Mouse (Mus musculus) brain, embryonic 14.5 days (tissue): ENCODE measurements around the gene Ablim1.

ENCODE experiments used
- CTCF ChIP-seq: fragments of 200-500 bp; IDR thresholded peaks from 2 replicates; pipeline ENCODE4 v1.5.1; 2012; ENCODE audit warnings: inconsistent platforms, mild to moderate bottlenecking, moderate library complexity, borderline replicate concordance; ENCODE audit not compliant: insufficient read depth, insufficient read length; ENCODE audit errors: extremely low read depth
- POLR2A ChIP-seq: fragments of 200-500 bp; IDR thresholded peaks from 2 replicates; pipeline ENCODE4 v1.6.1; 2012; ENCODE audit warnings: mild to moderate bottlenecking, inconsistent platforms, borderline replicate concordance; ENCODE audit not compliant: poor library complexity, insufficient read depth, insufficient read length, severe bottlenecking; ENCODE audit errors: extremely low read depth

DNA sequence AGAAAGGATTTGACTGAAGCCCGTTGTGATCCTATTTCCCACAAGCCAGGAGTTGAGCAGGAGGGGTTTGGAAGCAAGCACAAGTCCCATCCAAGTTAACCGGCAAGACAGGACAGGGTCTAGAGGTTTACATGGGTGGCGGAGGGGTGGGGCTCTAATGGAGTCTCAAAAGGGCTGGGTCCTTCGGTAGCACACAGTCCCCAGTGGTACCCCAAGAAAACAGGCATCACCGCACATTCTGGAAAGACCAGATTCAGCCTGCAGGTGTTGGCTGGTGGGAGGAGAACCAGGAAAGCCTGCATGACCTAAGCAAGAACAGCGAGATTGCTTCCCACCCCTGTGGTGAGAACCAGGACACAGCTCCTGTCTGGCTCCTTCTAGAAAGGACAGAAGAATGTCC, 186.7 kb downstream of the Ablim1 start:
- TF ChIP-seq CTCF: no peak
- TF ChIP-seq POLR2A: no peak
